Mouse (Mus musculus) brain, embryonic 14.5 days (tissue): ENCODE measurements around the gene Srgap2.

Source experiments
- CTCF ChIP-seq: fragments of 200-500 bp; IDR thresholded peaks from 2 replicates; pipeline ENCODE4 v1.5.1; 2012; ENCODE audit warnings: inconsistent platforms, mild to moderate bottlenecking, moderate library complexity, borderline replicate concordance; ENCODE audit not compliant: insufficient read depth, insufficient read length; ENCODE audit errors: extremely low read depth
- POLR2A ChIP-seq: fragments of 200-500 bp; IDR thresholded peaks from 2 replicates; pipeline ENCODE4 v1.6.1; 2012; ENCODE audit warnings: mild to moderate bottlenecking, inconsistent platforms, borderline replicate concordance; ENCODE audit not compliant: poor library complexity, insufficient read depth, insufficient read length, severe bottlenecking; ENCODE audit errors: extremely low read depth

DNA sequence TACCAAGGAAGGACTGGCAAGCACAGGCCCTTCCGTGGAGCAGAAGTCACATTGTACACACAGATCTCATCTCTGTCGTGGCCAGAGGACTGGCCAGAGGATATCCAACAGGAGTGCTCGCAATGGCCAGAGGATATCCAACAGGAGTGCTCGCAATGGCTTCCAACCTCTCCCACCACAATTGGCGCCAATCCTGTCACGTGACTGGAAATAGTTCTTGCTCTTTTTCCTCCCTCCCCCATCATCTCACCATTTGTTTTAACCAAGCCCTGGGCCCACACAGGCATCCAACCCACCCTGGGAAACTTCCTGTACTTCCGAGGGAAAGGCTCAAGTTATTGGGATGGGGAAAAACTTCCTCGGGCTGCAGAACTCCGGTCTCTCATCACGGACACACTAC lies 258.4 kb downstream of the Srgap2 start:
- TF ChIP-seq CTCF (no peak), POLR2A (no peak)
